Mouse (Mus musculus): ENCODE results near the gene Ssc5d.

DNA sequence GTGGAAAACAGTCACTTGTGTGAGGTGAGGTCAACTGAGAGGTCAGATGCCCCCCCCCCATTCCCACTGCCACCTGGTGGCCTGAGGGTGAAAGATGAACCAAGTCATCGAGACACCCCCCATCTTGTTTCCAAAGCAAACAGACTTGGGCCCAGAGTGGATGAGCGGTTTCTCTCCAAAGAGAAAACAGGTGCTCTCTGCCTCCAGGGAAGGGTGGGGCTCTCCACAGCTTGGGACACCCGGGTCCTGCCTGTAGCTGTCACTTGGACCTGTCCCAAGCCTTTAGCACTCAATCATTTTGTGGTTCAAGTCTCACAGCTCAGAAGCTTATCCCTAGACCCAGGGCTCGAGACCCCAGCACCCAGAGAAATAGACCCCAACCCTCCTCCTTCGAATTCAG, 37.9 kb downstream of the Ssc5d start:
- TF ChIP-seq GATA1 (IDR thresholded peaks at IDR 0.05; ENCODE audit: low read length) (no peak), TAL1 (IDR thresholded peaks at IDR 0.05; ENCODE audit: low read length) (no peak)
